ENCODE assay signal across 7 mouse cellular contexts in genomic region chr2:61811507-61812421, GRCm38 (mm10). TPM values are rescaled to one million over a fixed set of nuclear protein-coding genes. Genes with fewer than 3 reads are reported as not detected.
DNase-seq lines count a peak whose midpoint lies in the region; ATAC-seq and TF ChIP-seq lines count a peak whose summit lies in the region.

No protein-coding gene starts in this region.

- H3K4me2 ChIP-seq in forebrain, embryonic 16.5 days (ENCODE audit: low read length), result peak overlapping the region; percentile 67
- peak overlapping the region; percentile 98 for H3K4me2 ChIP-seq in intestine, embryonic 15.5 days (replicated peaks)

- no peak overlapping the region for H3K27ac ChIP-seq in cerebellum, adult 2 months (ENCODE audit: insufficient read depth, low read length)
- peak overlapping the region; percentile 74 for H3K27ac ChIP-seq in forebrain, embryonic 16.5 days (ENCODE audit: low read length)
- H3K27ac ChIP-seq in intestine, embryonic 15.5 days, result no peak overlapping the region

- H3K36me3 ChIP-seq in forebrain, embryonic 16.5 days (ENCODE audit: control insufficient read depth, insufficient read depth), result no peaks in the 10 kb centered on the region
- no peaks in the 10 kb centered on the region for H3K36me3 ChIP-seq in intestine, embryonic 15.5 days

- H3K9ac ChIP-seq in forebrain, embryonic 16.5 days (replicated peaks; ENCODE audit: low read depth, low read length), result peak overlapping the region; percentile 68
- H3K9ac ChIP-seq in intestine, embryonic 15.5 days, result peak overlapping the region; percentile 48

- peak; percentile 55 for ATAC-seq in forebrain, embryonic 16.5 days
- ATAC-seq in intestine, embryonic 15.5 days, result peak; percentile 84

- H3K27me3 ChIP-seq in cerebellum, adult 2 months (ENCODE audit: control insufficient read depth, insufficient read depth, low read length), result peaks cover 15% of the 10 kb centered on the region; the same call in 1 of the 2 replicates
- H3K27me3 ChIP-seq in forebrain, embryonic 16.5 days (replicated peaks; ENCODE audit: control insufficient read depth, insufficient read depth, low read length), result peaks cover 11% of the 10 kb centered on the region
- peaks cover 80% of the 10 kb centered on the region for H3K27me3 ChIP-seq in intestine, embryonic 15.5 days (replicated peaks)

- H3K4me3 ChIP-seq in cerebellum, adult 2 months (replicated peaks; ENCODE audit: insufficient read depth, low read depth, low read length), result peak overlapping the region; percentile 33
- peak overlapping the region; percentile 43 for H3K4me3 ChIP-seq in forebrain, embryonic 16.5 days (replicated peaks; ENCODE audit: low read length)
- H3K4me3 ChIP-seq in intestine, embryonic 15.5 days (replicated peaks), result peak overlapping the region; percentile 53

- peak; percentile 2 for DNase-seq in spleen, adult 12 weeks (ENCODE audit: low spot score)
- no peak for DNase-seq in spleen, postnatal 14 days (ENCODE audit: low spot score in 2 of 2)
- peak; percentile 41 to 56 for DNase-seq in cerebellum, adult 2 months
- peak; percentile 52 to 71 for DNase-seq in lung, postnatal 4 days
- peak; percentile 51 for DNase-seq in right cerebral cortex, postnatal 25 days

- TF ChIP-seq CTCF in cerebellum, adult 2 months (IDR thresholded peaks at IDR 0.05; ENCODE audit: borderline replicate concordance, insufficient read depth, low read depth, low read length), result no peak

- 6% methylated on average over 121 of the region's 121 CpGs for WGBS in cerebellum, adult 2 months
- 2% methylated on average over 117 of the region's 121 CpGs for WGBS in forebrain, embryonic 16.5 days
- under 1% methylated on average over 119 of the region's 121 CpGs for WGBS in intestine, embryonic 15.5 days

- TF ChIP-seq POLR2A in cerebellum, adult 2 months (IDR thresholded peaks at IDR 0.05; ENCODE audit: borderline replicate concordance, insufficient read depth, low read length), result no peak

- H3K4me1 ChIP-seq in cerebellum, adult 2 months (ENCODE audit: control insufficient read depth, insufficient read depth, low read length), result no peaks in the 10 kb centered on the region
- peaks cover 18% of the 10 kb centered on the region for H3K4me1 ChIP-seq in forebrain, embryonic 16.5 days (replicated peaks; ENCODE audit: control insufficient read depth, insufficient read depth, low read length)
- H3K4me1 ChIP-seq in intestine, embryonic 15.5 days (replicated peaks), result peaks cover 32% of the 10 kb centered on the region

- H3K9me3 ChIP-seq in forebrain, embryonic 16.5 days (ENCODE audit: control insufficient read depth, low read length), result 0 out of 2 replicates have a peak, but pooled peaks cover 2% of the 10 kb centered on the region
- H3K9me3 ChIP-seq in intestine, embryonic 15.5 days, result no peaks in the 10 kb centered on the region

RNA-seq across cellular contexts. Expression of gene Tbr1, which starts 9.0 kb away (rescaled TPM):
- polyA plus RNA-seq in cerebellum, adult 2 months (2012; rRNA removed), result 0.39 and 0.57 TPM in 2 replicates
- 42.2 and 49.9 TPM in 2 replicates for polyA plus RNA-seq in forebrain, embryonic 16.5 days (2015; fragmentation: Nextera tagmentation; extraction: Ambion mirVana)
- polyA plus RNA-seq in intestine, embryonic 15.5 days (2015; fragmentation: Nextera tagmentation; extraction: Ambion mirVana), result 0.09 TPM in 1 of 2 replicates, not detected in the other

Comparison
In these comparisons a context has a peak if more than half of its experiments do, and no peak if none do; other contexts are left out.
1. DNase-seq: peak in spleen, adult 12 weeks (single experiment), cerebellum, adult 2 months (2 of 2), lung, postnatal 4 days (2 of 2) and right cerebral cortex, postnatal 25 days (single experiment); none in spleen, postnatal 14 days (0 of 2).
2. RNA of gene Tbr1, which starts 9.0 kb away (polyA plus RNA-seq): 42.2 to 49.9 TPM in forebrain, embryonic 16.5 days; 0.39 to 0.57 TPM in cerebellum, adult 2 months and 0.09 TPM in intestine, embryonic 15.5 days; every median in the first group is over 10 times any median in the second.
3. Peak in every context shown above with its lines, with median percentiles within 50 percentile points of each other: H3K4me3 ChIP-seq.